Mouse (Mus musculus) cerebellum, adult 11-12 months (tissue): Measurements from ENCODE around the gene Tenm4.

Source experiments
- DNase-seq: peaks from one replicate; pipeline ENCODE4 v3.0.0; 2022

The Tenm4 gene

DNA sequence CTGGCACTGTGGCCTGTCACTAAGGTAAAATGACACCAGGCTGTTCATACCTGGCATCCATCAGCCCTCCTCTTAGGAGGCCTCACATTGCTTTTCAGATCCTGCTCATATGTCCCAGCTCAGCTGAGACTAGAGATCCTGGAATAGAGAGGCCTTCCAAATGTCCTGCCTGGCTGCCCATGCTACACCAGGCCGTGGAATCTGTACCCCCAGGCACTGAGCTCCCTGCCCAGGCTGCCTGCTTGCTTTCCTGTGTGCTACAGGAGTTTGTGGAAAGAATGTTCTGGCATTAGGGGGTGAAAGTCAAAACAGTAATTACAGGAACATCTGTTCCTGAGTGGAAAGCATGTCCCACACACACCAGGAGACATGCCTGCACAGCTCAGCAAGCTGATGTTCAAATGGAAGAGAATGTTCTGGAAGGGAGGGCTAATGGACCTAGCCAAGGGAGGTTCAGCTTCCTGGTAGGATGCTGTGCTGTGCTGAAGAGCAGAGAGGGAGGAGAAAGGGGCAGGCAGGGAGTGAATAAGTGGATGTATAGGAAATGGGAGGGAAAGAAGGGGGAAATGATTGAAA, 313.0 kb downstream of the Tenm4 start:
- no peak for DNase-seq

DNA sequence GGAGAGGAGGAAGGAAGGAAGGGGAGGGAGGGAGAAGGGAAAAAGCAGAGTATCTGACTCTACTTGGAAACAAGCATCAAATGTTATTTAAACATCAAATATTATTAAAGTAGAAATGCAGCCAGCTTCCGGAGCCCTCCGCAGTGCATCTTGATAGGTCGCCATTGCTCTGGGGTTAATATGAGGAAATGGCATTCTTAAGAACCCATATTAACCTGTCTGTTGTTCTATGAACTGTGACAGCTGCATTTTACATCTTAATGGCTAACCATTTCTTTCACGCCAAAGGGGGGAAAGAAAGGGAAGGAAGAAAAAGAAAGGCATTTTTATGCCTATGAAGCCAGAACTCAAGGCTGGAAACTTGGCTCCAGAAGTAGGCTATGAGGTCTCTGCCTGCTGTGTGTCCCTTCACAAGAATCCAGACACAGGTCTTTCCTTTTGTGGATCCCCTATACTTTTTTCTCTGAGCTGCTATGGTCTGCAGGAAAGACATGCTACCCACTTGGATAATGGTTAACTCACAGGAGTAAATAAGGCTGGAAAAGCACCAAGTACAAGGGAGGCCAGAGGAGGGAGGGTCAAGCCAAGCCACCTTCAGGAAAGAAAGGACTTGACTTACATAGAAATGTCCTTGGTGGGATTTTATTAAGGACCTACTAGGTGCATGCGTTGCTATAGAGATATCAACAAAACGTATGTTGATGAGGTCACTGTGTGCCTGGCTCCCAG, 318.5 kb downstream of the Tenm4 start:
- DNase-seq = no peak

DNA sequence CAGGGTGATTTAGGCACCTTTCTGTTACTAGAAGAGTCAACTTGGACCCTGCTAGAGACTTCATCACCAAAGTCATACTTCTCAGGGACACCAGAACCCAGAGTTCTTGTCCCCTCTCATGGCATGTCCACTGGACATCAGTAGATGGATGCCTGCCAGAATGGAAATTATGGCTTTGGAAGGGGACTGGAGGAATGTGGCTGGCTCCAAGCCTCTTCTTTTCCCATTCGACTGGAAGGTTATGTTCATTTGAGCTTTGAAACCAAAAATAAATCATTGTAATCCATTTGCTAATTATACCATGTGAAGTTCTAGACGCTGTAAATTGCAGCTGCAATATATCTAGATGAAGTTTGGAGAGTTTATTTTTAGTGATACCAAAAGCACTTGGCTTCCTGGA, 320.9 kb downstream of the Tenm4 start:
- DNase-seq = no peak

DNA sequence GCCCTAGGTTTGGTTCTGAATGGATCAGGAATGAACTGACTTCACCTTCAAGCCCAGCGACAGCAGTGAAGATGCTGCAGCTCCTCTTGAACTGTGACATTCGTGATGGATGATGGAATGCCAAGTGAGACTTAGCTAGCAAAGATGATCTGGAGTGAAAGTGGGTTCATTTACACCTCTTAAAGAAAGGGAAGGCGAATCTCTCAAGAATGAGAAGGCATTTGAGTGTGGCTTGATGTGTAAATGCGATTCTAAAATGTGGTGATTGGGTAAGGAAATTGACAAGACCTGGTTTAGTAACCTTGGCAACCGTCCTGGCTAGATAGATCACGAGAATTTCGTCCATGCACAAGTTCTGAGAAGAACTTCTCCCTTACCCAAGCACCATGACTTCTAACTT, 321.6 kb downstream of the Tenm4 start:
- no peak for DNase-seq

DNA sequence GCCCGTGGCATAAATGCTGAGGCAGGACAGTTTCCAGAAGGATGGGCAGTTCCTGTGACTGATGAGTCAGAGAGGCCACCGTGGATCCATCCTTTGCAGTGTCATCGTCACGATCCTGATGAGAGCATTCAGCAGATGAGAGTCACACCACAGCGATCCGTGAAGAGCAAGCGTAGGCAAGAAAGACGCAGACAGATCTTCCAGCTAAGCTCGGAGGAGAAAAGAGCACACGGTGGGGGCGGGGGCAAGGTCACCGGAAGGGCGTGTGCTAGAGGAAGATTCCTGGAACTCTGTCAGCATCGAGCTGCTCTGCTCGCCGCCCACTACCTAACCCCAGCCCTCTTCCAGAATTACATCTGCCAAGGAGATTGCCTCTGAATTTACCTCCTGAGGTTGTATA, 323.0 kb downstream of the Tenm4 start:
- DNase-seq = no peak

DNA sequence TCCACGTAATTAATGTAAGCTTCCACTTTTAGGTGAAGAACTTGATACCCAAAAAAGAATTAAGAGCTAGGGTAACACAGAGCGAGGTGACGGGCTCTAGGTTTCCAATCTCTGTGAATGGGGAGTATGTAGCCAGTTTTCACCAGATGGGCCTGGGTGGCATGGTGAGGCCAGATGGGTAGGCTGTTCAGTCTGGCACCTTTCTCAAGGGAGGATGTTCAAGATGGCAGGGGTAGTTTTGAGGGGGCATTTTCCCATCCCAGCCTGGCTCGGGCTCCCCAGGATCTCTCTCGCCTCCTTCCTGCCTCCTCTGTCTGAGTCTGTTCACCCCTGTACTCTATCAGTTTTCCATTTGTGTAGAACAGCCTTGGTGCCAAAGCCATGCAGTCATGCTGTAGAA, 329.1 kb downstream of the Tenm4 start:
- DNase-seq = no peak

DNA sequence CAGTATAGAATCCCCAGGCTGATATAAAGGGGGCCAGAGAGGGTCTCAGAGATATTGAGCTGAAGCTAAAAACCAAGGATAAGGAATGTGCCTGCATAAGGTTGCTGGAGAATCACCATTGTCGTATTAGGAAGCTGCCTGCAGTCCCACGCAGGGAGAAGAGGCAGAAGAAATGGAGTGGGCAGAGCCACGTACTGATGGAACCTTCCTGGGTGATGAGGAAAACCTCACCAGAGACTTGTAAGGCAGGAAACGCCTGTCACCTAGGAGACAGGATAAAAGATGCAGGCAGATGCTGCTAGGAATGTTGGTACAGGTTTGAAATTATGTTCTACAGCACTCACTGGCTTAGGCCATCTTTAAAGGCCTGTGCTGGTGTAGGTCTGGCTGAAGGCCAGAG, 329.8 kb downstream of the Tenm4 start:
- no peak for DNase-seq

DNA sequence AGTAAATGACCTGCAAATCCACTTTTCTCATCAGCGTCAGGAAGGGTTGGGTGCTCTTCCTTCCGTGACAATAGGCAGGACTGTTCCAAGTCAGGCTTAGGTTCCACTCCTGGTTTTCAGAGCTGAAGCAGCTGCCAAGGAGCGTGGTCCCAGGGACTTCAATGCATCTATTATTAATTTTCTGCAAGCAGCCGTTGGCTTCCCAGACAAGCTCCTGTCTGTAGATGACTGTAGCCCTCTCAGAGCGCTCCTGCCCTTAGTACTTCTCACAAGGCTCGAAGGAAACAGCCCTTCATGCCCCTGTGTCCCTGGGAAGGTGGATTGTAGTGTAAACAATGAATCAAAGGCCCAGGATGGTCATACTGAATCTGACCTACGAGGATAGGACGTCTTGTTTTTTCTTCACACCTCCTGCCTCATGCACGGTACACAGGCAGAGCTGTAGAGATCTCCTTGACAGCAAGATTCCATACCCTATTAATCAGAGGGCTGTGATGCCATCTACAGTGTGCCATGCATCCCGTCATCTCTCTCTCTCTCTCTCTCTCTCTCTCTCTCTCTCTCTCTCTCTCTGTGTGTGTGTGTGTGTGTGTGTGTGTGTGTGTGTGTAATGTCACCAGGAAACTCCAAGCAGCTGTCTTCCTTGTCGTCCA, 331.4 kb downstream of the Tenm4 start:
- DNase-seq = no peak

DNA sequence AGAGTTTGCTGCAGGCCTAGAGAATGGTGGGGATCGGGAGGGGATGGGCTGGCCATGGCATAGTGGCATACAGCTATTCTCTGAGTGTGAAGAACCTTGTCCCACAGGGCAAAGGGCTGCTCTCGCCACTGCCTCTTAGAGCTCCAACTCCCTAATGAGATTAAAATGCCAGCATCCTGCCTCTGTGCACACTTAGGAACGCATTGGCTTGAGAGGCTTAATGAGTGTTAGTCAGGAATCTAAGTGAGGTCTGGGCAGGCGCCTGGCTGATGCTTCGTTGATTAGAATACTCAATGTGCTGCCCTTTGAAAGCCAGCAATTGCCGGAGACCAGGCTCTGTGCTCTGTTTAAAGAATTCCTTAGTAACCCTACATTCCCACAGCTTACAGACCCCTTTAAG, 334.5 kb downstream of the Tenm4 start:
- no peak for DNase-seq

DNA sequence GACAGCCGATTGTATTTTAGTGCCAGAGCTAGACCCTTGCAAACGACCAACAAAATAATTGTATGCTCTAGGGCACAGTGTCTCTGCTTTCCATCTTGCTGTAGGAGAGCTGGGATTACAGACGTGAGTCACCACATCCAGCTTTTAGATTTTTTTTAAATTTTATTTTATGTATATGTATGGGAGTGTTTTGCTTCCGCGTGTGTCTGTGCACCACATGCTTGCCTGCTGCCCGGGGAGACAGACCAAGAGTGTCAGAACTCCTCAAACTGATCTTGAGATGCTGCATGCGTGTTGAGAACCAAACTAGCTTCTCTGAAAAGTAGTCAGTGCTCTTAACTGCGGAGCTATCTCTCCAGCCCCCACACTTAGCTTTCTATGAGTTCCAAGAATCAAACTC, 336.0 kb downstream of the Tenm4 start:
- DNase-seq = no peak

DNA sequence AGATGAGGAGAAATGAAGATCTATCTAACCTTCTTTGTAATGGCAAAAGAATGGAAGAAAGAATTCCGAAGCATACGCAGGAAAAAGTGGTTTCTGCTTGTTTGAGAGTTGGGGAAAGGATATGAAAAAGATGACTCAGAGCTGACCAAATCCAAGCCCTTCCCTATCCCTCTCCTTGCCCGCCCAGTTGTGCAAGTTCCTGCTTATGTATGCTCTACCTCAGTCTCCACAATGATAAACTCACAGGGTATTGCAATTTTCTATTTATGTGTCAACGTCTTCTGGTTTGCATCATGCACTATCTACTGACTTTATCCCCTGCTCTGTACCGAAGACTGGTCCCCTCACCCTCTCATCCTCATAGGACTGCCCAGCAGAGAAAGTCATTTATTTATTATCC, 339.4 kb downstream of the Tenm4 start:
- no peak for DNase-seq

DNA sequence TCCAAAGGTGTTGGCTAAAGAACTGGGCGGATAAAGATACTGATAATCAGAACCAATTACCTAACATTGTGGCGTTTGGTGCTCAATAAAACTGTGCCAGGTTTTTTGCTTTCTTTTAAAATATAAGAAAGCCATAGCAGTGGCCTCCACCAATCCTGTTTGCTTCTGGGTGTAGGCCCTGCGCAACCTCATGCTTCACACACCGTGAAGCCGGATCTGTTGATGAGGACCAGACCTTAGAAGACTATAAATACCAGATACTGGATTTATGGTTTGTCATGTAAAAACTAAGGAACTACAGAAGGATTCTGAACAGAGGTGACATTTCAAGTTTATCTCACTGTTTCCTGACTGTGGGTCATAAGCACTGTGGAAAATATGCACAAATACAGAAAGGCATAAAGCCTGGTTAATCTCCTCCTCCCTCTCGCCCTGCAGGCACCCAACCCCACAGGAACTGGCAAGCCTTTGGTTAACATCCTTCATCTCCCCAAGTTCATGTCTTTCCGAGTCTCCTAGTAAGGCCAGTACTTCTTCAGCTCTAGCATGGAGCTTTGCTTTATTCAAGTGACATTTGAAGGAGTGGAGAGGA, 340.1 kb downstream of the Tenm4 start:
- no peak for DNase-seq

DNA sequence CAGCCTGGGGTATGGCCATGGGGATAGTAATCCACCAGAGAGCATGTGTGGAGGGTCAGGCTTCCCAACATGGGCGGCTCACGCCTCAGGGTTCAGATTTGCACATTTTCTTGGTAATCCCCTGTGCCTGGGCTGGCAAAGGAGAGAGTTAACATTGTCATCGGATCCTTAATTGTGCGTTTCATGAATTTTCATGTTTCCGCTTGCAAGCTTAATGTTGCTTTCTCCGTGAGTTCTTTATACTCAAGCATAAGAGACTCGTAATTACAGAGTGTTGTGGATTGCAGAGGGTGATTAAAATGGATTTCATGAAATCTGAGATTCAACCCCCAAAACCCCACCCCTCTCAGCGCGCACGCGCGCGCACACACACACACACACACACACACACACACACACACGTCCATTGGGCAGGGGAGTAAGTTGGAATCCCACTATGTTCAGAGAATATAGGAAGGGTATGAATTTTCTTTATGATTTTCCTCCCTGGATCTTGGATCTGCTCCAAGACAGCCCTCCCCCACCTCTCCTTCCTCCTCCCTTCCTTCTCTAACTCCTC, 341.0 kb downstream of the Tenm4 start:
- DNase-seq = no peak

DNA sequence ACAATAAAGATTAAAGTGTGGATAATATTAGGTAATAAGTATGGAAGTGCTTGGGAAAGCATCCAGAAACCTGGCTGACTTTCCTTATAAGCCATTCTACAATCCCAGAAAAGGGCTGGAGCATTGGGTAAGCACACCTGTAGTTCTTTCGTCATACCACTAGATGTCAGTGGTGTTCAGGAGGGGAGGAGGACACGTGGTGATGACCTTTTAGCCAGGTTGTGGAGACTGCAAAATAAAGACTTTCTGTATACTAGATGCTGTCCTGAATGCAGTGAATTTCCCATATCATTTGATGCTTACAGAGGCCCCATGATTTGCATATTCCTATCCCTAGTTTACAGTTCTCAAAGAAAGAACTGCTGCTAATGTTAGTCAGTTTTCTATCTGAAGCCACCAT, 348.2 kb downstream of the Tenm4 start:
- DNase-seq = no peak

DNA sequence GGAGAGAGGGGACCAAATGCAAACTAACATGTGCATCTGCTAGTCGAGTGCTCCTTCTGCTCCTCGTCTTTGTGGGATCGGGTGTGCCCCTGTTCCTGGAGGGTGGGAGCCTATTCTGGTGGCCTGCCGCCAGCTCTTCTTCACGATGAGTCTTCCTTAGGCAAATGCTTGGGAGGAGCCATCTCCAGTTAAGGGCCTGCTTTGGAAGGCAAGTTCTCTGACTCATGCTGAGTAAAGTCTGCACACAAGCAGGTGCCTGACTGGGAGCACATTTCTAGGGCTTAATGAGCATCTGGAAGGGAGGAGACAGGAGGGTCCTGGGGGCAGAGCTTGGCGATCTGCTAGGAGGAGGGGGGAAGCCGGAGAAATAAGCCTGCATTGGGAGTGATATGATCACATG, 350.9 kb downstream of the Tenm4 start:
- DNase-seq = no peak

DNA sequence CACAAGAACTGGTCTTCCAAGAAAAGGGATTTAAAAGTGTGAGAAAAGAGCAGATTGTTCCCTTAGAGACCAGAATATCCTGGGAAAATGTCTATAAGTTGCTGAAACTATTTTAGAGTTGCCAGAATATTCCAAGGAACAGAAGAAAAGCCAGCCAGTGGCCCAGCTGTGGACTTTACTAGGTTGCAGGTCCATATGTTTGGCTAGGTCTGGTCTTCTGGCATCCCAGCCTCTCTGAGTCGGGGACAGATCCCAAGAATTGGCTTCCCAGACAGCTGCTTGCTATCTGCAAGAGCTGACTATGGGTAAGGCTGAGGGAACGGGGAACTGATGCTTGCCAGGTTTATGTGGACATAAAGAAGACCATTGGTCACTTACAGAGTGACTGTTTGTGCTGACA, 352.6 kb downstream of the Tenm4 start:
- no peak for DNase-seq

DNA sequence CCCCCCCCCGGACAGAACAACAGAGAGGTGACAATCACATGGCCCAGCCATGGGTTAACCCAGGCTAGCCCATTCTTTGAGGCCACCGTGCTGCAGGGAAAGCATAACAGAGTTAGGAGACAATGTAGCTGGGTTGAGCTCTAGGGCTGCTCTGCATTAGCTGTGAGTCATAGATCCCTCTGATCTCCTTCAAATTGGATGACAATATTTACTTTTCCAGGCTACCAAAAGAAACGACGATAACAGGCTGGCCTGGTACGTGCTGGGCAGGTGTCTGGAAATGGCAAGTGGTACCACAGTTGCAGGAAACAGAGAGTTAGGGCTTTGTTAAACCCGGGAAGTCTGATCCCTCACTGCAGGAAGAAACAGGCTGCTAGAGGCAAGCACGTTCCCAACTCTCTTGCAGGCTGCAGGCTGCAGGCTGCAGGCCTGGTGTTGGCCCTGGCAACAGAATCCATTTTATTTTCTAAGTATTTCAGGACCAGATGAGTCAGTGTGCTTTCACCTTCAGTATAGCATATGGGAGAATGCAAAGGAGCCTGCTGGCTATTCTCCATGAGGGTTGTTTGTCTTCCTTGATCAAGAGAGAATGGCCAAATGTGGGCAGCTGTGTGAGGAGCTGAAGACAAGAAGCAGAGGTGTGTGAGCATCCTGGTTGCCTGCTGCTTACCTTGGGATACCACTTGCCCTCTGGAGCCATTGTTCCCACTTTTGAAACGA, 353.6 kb downstream of the Tenm4 start:
- no peak for DNase-seq

DNA sequence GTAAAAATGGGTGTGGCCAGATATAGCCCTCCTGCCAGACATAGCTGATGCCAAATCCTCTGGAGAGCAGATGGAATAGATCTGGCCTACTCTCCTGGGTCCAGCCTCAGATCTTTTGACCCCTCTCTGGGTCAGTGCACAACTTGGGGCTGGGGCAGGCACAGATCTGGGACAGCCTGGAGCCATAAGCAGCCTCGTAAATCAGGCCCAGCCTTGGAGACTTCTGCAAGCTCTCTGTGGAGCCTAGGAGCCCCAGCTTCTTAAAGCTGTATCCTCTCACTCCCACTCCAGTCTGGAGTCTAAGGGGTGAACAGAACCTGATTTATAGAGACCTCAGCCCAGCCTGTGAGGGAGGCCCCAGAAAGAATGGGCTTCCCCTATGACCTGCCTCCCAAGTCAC, 354.3 kb downstream of the Tenm4 start:
- no peak for DNase-seq

DNA sequence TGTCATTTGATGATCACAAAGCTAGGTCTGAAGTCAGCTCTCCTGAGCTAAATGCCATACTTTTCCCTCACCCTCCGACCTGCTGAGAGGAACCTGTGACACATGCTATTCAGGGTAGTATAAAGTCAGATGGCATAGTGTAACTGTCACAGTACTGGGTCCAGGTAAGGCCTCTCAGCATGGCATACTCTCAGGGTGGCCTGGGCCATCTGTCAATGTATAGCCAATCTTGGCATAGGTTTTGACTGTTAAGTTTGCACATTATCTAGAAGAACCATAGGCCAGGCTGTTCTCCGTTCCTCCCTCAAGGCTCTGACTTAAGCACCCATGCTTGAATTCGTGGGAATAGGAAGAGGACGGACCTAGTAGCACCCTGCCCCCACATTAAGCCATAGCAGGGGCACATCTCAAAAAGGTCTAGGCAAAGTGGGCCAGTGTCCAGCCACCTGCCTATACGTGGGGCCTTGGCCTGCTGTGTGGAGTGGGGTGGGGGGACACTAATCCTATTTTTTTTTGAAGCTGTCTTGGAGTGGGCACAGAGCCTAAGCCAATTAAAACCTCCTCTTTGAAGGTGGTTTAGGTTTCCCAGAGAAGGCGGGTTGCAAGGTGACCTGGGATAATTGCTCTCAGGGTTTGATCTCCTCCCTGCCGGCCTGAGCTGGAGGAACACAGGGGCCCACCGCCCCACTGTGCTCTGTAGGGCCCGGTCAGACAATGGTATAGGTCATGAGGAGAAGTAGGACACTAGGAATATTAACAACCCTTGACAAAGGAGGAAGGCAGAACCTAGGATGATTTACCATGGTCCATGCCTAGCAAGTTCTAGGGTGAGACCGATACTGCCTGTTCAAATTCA, 359.8 kb downstream of the Tenm4 start:
- peak; percentile 42 for DNase-seq

DNA sequence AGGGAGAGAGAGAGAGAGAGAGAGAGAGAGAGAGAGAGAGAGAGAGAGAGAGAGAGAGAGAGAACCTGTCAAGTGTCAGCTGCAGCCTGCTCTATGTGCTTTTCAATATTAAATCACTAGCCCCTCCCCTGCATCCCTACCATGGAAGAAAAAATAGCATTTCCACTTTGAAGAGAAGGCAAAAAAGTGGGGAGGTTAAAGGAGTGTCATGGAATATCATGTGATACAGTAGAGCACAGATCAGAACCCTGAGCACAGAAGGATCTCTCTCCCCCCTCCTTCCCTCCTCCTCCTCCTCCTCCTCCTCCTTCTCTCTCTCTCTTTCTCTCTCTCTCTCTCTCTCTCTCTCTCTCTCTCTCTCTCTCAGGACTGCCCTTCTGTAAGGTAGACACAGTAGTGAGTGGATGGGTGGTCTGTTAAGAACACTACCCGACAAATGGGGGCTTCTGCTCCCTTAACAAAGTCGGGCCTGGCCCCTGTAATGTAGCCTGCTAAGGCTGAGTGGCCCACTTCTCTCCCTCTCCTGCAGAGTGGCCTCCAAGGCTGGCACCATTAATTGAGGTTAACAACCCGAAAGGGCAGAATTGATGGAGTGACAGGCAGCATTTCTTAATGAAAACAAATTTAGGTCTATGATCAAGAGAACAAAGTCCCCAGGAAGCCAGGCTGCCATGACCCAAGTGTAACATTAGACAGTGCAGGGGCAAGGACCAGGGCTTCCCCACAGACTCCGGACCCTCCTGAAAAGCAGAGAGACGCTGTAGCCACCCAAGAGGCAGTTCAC, 361.1 kb downstream of the Tenm4 start:
- DNase-seq = no peak

DNA sequence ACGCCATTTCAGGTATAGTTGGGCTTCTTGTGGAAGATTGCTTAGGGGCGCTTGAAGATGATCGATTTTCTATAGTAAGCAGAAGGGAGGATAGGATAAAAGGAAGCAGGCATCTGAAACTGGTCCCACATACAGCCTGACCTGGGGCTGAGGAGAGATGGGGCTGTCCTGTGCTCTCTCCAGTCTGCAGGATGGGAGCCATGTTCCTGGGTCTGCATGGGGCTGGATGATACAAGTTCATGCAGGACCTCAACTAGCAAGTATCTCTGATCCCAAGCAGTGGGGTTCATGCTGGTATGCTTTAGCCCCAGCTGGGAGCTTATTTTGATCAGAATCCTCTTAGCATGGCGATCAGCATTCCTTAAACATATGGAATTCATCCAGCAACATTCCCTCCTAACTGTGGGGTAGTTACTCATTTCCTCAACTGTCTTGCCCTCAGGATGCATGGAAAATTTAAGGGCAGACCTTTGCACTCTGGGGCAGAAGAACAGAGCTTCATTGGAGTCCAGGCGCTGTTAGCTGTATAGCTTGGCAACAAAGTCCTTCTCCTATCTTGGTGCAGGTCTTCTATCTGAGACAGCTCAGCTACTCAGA, 361.9 kb downstream of the Tenm4 start:
- no peak for DNase-seq
